Mouse (Mus musculus): ENCODE results near the gene Lsm2.

DNA sequence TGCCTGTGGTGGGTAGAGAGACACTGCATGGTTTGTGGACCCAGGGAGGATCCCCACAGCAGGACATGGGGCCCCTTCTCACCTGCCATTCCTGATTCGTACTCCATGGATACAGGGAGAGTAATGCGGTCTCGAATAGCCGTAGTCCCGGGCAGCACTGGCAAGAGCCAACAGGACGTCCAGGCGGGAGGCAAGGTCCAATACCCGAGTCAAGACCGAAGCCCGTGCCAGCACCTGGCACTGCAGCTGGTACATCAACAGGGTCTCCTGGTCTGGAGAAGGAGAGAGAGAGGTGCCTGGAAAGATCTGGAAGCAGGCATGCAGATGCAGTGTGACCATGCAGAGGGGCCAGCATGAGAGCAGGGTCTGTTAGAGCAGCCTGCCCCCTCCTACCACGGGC is 49.6 kb downstream of the Lsm2 start:
- TF ChIP-seq CTCF (IDR thresholded peaks at IDR 0.05; ENCODE audit: low read depth, low read length) (no peak), POLR2A (IDR thresholded peaks at IDR 0.05; ENCODE audit: borderline replicate concordance, low read depth, low read length) (no peak)
